Mouse (Mus musculus): ENCODE results near the gene Otud7b.

The Otud7b gene

GRCm38 (mm10) chr3:96087219-96087618 lies 17.1 kb upstream of the Otud7b start:
- DNase-seq = no peak

GRCm38 (mm10) chr3:96087801-96088200 lies 16.5 kb upstream of the Otud7b start:
- no peak for DNase-seq

GRCm38 (mm10) chr3:96089882-96090489 lies 14.3 kb upstream of the Otud7b start:
- DNase-seq = no peak

DNA sequence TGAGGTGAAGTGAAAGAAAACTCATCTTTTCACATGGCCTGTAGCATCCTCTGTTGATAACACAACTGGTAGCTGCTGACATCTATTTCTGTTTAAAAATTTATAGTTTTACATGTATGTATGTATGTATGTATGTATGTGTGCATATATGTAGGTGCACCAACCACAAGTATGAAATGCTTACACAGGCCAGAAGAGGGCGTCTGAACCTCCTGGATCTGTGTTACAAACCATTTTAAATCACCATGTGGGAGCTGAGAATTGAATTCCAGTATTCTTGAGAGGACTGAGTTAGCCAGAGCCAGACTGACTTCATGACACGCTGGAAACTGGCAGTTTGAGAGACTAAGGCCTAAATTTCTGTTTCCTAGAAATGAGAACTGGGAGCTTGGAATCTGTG lies 13.2 kb upstream of the Otud7b start:
- DNase-seq = no peak

DNA sequence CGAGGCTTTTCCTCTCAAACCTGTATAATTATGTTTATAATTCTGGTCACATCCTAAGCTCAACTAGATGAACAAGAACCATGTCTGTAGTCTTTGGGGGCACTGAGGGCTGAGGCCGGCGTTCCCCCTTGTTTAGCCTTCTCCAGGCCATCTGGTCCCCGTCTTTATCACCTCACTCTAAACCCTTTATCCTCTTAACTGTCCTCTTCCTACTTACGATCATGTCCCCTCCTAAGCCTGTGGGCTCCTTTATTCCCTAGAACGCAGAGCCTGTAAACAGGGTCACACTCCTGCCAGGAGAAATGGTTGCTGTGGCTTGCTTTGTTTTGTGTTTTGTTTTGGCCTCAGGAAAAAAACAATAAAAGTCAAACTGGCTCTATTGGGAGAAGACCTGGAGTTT lies 12.4 kb upstream of the Otud7b start:
- DNase-seq = no peak

GRCm38 (mm10) chr3:96093509-96093908 lies 10.8 kb upstream of the Otud7b start:
- no peak for DNase-seq

DNA sequence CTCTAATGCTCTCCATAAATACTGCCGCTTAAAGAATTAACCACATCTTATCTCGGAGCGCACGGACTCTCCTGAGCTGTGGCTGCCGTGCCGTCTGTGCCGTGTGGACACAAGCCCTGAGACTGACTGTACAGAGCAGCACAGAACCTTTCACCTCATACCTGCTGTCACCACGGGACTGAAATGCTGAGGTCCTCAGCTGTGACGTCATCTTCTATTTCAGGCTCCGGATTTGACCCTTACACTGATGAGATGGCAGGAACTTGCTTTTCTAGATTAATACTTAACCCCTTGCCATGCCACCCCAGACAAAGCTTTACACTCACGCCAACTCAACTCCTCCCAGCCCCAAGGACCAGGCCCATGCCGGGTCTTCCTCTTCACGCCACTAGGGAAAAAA lies 10.1 kb upstream of the Otud7b start:
- DNase-seq = no peak

DNA sequence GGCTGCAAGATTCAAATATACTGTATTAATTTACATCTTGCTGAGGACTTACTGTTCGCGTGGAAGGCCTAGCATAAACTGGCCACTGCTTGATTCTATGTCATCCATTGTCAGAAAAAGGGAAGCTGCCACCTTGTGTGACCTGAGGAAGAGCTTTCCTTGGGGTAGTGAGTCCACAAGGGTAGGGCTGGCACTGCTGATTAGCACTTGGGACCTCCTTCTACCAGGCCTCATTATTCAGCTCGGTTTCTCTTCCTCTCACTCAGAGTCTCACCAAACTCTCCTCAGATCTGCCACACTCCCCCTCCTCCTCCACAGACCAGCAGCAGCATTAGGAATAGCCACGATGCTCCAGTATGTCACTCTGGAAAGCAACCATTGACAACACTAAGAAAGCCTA lies 6.2 kb upstream of the Otud7b start:
- DNase-seq = no peak

DNA sequence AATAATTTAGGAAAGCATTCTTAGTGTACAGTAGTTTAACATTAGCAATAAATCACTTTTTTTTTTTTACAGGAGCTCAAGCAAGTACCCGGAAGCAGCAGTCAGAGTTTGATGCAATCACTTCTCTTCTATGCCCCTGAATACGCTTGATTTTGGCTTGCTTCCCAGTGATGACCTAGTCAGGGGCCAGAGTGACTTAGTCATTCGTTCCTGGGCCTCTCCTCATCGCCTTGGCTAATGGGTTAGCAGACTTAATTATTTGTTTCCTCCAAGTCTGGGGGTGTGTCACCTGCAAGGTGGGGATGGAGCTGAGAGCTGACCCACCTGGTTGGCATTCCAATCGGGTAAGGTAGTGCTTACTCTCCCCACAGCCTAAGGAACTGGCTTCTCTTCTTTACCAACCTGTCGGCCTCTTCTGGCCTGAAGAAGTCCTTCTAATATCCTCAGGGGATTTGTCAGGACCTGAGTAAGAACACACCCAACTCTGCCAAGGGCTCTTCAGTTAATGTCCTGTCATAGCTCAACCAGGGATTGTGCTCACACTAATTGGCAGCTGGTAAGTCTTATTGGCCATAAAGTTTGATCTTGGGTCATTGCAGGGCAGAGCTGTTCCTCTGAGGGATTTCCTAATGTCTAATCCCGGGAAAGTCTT lies 5.6 kb upstream of the Otud7b start:
- DNase-seq = peak in 1 of 2 experiments; percentile 9

DNA sequence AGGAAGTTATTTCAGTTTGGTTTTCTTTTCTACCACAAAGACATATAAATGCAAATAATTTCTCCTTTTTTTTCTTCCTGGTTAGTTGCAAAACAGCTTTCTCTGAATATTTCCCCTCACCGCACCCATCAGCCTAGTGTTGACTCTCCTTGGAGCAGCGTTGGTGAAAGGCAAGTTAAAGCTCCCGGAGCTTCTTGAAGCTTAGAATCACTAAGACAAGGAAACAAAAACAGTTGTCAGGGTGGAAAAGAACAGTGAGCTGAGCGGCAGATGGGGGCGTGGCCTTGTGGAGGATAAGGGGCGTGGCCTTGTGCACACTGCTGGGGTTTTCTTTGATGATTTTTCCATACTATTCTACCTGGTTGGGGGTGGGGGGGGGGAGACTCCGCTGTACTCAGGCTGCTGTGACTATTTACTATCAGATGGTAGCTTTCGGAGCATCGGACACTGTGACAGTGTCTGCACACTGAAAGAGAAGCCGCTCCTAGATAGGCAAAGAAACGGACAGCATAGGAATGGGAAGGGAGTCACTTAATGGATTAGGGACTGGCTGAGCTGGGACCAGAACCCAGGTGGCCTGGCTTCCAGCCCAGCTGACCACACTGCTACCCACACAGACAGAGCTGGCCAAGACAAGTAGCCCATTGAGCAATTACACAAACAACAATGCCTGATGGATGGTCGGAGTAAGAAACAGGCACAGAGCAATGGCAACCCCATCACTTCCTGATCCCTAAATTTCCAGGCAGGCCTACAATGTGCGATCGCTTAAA lies 2.0 kb upstream of the Otud7b start:
- peak; percentile 27 to 29 for DNase-seq

DNA sequence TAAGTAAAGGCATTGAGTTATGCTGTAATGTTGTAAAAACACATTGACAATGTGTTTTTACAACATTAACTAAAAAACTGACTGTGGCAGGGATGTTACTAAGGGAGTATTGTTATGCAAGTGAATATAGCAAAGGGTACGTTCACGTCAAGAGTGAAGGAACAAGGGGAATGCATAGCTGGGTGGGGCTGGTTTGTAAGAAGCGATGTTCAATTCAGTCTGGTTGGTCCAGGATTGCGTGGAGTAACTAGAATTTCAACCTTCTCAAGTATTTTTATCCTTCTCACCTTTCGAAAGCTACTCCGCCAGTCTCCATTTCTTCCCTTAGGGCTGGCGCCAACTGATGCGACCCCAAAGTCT lies 446 bp upstream of the Otud7b start:
- no peak for DNase-seq

GRCm38 (mm10) chr3:96105232-96105747 lies 963 bp downstream of the Otud7b start:
- peak; percentile 12 to 26 for DNase-seq

DNA sequence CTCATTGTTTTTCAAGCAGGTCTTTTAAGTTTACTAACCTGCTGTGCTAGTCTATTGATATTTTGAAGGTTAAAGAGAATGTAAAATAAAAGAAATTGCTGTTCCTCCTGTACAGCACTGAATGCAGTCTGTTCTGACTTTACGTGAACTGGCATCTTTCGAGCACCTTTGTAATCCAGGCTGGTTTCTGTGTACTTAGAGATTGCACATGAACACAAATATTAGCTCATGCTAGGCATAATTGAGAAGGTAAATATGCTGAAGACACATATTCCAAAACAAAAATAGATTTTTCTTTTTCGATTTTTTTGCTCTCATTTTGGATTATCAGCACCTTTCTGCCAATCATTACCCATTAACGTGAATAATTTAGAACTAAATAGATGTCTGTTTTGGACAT lies 1.8 kb downstream of the Otud7b start:
- DNase-seq = no peak

GRCm38 (mm10) chr3:96108315-96108714 lies 4.0 kb downstream of the Otud7b start:
- no peak for DNase-seq

DNA sequence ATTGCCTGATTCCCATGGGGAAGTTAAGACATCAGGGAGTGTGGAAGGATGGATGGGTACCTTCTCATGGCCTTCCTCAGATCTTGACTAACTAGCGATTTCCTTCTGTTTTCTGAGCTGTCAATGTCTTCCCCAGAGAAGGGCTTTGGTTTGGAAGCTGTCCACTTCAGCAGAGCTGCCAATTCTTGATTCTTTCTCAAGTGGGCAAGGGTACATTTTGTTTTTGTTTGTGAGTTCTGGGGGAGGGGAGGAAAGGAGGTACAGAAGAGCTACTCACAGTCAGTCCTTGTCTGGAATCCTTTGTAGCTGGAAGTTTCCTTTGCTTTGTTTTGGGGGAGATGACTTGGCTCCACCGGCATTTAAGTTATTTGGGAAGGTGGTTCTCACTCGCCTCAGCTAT lies 8.9 kb downstream of the Otud7b start:
- DNase-seq = peak in 1 of 2 experiments; percentile 19

DNA sequence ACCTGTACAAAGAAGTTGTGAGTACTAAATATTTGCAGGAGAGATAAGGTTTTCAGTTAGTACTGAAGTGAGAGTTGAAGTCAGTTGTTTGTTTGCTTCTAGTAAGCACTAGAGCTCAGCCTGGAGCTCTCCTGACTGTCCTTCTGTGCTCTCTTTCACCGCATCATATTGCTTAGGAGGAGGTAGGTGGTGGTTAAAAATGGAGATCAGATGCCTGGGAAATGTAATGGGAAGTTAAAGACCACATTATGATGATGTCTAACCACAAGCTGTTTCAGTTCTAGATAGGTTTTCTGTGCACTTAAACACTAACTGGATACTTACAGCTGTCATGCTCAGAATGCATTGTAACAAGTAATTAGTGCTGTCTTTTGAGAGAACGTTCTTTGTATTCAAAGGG lies 13.8 kb downstream of the Otud7b start:
- DNase-seq = no peak

GRCm38 (mm10) chr3:96118702-96119101 lies 14.4 kb downstream of the Otud7b start:
- no peak for DNase-seq

- no peak for DNase-seq
These were observed 19.9 kb downstream of the Otud7b start for GRCm38 (mm10) chr3:96124235-96124634.

DNA sequence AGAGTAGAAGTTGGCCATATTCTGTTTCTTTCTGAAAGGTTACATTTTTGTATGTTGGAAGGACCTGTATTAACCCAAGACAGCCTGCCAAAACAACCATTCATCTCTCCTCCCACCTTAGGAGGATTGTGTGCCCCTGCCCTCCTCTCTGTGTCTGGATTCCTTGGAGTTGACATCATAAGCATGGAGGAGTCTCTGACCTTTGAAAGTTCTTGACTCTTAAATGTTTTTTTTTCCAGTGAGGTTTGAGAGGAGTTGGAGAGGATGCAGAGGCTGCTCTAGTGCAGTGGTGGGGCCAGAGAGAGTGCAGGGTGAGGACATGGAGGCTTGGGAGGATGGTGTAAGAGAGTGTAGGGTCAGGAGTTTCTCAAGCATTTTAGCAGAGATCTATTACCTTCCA lies 23.8 kb downstream of the Otud7b start:
- DNase-seq = no peak

- DNase-seq = no peak
These were observed 28.2 kb downstream of the Otud7b start for GRCm38 (mm10) chr3:96132478-96132877.

GRCm38 (mm10) chr3:96133327-96133905 lies 29.1 kb downstream of the Otud7b start:
- no peak for DNase-seq

GRCm38 (mm10) chr3:96135011-96135410 lies 30.7 kb downstream of the Otud7b start:
- DNase-seq = no peak

- DNase-seq = peak; percentile 67 to 75
These were observed 43.6 kb downstream of the Otud7b start for GRCm38 (mm10) chr3:96147950-96148349.

DNA sequence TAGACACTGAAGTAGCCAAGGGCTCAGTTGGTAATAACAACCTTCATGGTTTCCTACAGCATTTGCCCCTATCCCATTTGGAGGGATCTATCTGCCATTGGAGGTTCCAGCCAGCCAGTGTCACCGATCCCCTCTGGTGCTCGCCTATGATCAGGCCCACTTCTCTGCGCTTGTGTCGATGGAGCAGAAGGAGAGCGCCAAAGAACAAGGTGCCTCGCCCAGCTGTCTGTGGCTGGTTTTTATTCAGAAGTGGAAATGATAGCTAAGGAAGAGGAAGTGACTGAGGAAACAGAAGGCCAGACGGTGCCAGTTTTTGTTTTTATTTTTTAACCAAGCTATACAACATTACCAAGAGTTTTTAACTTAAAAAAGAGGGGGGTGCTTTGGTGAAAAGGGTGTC lies 47.5 kb downstream of the Otud7b start:
- DNase-seq = no peak

Data from cerebellum, postnatal 14 days (tissue).